Mouse (Mus musculus): Measurements from ENCODE around the gene 2810459M11Rik. TPM values are rescaled to one million over a fixed set of nuclear protein-coding genes. Genes with fewer than 3 reads are reported as not detected.

2810459M11Rik gene
- polyA plus RNA-seq, 1 experiment: 0.42 TPM

DNA sequence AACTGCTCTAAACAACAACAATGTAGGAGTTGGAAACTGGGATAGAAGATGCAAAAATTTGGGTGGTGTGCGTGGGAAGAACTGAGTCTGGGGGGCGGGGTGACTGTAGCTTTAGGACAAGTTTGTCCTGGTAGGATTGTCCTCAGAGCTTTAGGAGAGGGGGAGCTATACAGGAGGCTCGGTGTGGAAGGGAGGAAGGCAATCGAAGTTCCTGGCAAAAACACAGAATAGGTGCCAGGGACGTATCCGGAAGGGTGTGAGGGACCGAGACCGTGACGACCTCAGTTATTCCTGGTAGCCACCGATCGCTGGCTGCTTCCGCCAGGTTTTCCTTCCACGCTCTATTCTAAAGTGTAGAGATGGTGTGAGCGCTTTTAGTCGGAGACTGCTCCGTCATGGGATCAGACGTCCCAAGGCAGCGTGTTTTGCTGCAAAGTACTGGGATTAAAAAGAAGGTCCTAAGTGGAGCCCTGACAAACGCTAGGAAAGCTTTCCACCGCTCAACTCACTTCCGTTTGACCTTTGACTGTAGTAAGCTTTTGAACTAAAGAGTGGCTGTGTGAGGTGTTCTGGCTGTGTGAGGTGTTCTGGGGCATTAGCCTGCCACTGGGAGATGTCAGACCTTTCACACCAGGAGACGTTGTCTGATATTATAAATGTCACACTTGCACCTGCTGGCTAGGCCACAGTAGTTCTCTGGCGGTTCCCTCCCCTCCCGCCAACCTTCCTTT, 1.3 kb downstream of the 2810459M11Rik start:
- peaks cover 16% of the 10 kb centered on the region for H3K27me3 ChIP-seq (ENCODE audit: control insufficient read depth, insufficient read depth, low read length, poor library complexity, severe bottlenecking)

DNA sequence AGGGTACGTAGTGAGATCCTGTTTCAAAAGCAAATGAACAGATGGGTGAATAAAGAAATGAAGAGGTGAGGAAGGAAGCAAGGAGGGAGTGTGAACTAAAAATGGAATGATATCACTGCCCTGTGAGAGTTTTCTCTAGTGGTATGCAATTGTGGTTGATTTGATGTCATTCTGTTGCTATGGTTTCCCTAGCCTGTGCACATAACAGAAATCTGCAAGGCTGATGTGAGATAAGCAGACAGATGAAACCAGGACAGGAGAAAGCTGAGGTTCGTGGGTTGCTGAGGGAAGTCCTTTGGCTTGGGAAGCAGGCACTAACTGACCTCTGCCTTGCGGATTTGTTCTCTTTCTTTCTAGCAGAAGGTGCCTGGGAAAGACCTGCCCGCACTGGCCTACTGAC, 2.6 kb downstream of the 2810459M11Rik start:
- Histone ChIP-seq H3K9ac (ENCODE audit: low read depth, poor library complexity, severe bottlenecking) (no peak overlapping the region), H3K4me1 (ENCODE audit: control insufficient read depth, insufficient read depth, low read length) (no peaks in the 10 kb centered on the region), H3K9me3 (replicated peaks; ENCODE audit: control insufficient read depth, insufficient read depth, low read length, poor library complexity, severe bottlenecking) (no peaks in the 10 kb centered on the region; the same call in 1 of the 2 replicates), H3K36me3 (ENCODE audit: control insufficient read depth, insufficient read depth, low read length, poor library complexity, severe bottlenecking) (no peaks in the 10 kb centered on the region), H3K27me3 (ENCODE audit: control insufficient read depth, insufficient read depth, low read length, poor library complexity, severe bottlenecking) (peaks cover 16% of the 10 kb centered on the region), H3K27ac (ENCODE audit: insufficient read depth, low read length) (no peak overlapping the region), H3K4me3 (ENCODE audit: low read depth, low read length) (no peak overlapping the region)
- TF ChIP-seq EP300 (IDR thresholded peaks at IDR 0.05; ENCODE audit: insufficient read depth, low read depth, low read length) (no peak), CTCF (IDR thresholded peaks at IDR 0.05; ENCODE audit: low read depth, low read length) (no peak), POLR2A (IDR thresholded peaks at IDR 0.05; ENCODE audit: insufficient read depth, low read length) (no peak)

More for the DNA sequence above, 1.3 kb downstream of the 2810459M11Rik start:
- H3K27ac ChIP-seq (ENCODE audit: insufficient read depth, low read length): no peak overlapping the region
- peak overlapping the region; percentile 23 for H3K4me3 ChIP-seq (ENCODE audit: low read depth, low read length)
- peaks cover 1% of the 10 kb centered on the region; the same call in 1 of the 2 replicates for H3K9me3 ChIP-seq (replicated peaks; ENCODE audit: control insufficient read depth, insufficient read depth, low read length, poor library complexity, severe bottlenecking)
- no peak overlapping the region for H3K9ac ChIP-seq (ENCODE audit: low read depth, poor library complexity, severe bottlenecking)
- no peaks in the 10 kb centered on the region for H3K36me3 ChIP-seq (ENCODE audit: control insufficient read depth, insufficient read depth, low read length, poor library complexity, severe bottlenecking)
- TF ChIP-seq POLR2A (IDR thresholded peaks at IDR 0.05; ENCODE audit: insufficient read depth, low read length) (no peak), CTCF (IDR thresholded peaks at IDR 0.05; ENCODE audit: low read depth, low read length) (no peak), EP300 (IDR thresholded peaks at IDR 0.05; ENCODE audit: insufficient read depth, low read depth, low read length) (no peak)
- no peaks in the 10 kb centered on the region for H3K4me1 ChIP-seq (ENCODE audit: control insufficient read depth, insufficient read depth, low read length)

DNA sequence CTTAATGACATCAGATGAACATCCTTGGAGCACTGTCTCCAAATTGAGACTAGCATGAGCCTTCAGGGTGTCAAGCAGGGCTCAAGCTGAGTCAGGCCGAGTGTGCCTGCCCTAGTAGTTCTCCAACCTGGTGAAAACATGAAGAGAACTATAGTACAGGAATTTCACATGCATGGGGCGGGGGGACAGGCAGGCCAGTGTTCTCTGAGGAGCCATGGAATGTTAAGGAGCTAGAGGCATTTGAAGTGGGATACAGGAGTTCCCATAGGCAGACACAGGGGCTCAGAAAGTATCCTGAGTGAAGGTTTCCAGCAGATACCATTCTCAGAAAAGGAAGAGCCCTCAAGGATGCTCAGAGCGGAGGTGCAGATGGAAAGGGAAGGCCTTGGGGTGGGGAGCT, 3.1 kb downstream of the 2810459M11Rik start:
- Histone ChIP-seq H3K36me3 (ENCODE audit: control insufficient read depth, insufficient read depth, low read length, poor library complexity, severe bottlenecking) (no peaks in the 10 kb centered on the region), H3K27me3 (ENCODE audit: control insufficient read depth, insufficient read depth, low read length, poor library complexity, severe bottlenecking) (peaks cover 16% of the 10 kb centered on the region), H3K9me3 (replicated peaks; ENCODE audit: control insufficient read depth, insufficient read depth, low read length, poor library complexity, severe bottlenecking) (no peaks in the 10 kb centered on the region; the same call in 1 of the 2 replicates), H3K27ac (ENCODE audit: insufficient read depth, low read length) (no peak overlapping the region), H3K9ac (ENCODE audit: low read depth, poor library complexity, severe bottlenecking) (no peak overlapping the region), H3K4me1 (ENCODE audit: control insufficient read depth, insufficient read depth, low read length) (no peaks in the 10 kb centered on the region), H3K4me3 (ENCODE audit: low read depth, low read length) (no peak overlapping the region)
- TF ChIP-seq CTCF (IDR thresholded peaks at IDR 0.05; ENCODE audit: low read depth, low read length) (no peak), POLR2A (IDR thresholded peaks at IDR 0.05; ENCODE audit: insufficient read depth, low read length) (no peak), EP300 (IDR thresholded peaks at IDR 0.05; ENCODE audit: insufficient read depth, low read depth, low read length) (no peak)

DNA sequence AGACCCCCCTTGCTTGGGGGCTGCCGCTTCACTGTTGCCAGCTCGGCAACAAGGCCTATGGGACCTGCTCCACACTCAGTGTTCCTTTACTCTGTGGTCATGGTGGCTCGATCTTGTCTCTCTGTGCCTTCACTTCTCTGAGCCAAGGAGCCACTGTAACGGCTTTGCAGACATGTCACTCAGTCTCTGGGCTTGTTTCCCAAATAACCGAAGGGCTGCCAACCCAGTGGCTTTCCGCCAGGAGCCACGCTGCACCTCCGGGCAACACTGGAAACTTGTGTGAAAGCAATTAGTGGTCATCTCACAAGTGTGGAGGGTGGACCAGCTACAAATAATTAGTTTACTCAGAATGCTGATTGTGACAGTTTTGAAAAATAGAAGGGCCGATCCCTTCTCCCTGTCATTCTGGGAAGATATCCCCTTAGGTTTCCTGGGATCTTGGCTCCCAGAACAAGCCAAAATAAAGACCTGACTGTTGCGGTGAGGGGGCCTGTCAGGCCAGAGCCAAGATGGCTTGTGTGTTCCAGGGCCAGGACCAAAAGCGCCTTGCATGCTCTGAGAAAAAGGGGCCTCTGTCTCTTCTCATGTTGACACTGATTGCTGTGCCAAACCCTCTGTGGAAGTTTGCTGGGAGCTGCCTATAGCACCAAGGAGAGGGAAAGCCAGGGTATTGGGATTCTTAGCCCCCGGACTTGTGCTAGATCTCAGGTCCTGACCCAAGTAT, 7.7 kb downstream of the 2810459M11Rik start:
- Histone ChIP-seq H3K36me3 (ENCODE audit: control insufficient read depth, insufficient read depth, low read length, poor library complexity, severe bottlenecking) (no peaks in the 10 kb centered on the region), H3K27me3 (ENCODE audit: control insufficient read depth, insufficient read depth, low read length, poor library complexity, severe bottlenecking) (no peaks in the 10 kb centered on the region), H3K4me3 (ENCODE audit: low read depth, low read length) (no peak overlapping the region), H3K9ac (ENCODE audit: low read depth, poor library complexity, severe bottlenecking) (no peak overlapping the region), H3K4me1 (ENCODE audit: control insufficient read depth, insufficient read depth, low read length) (no peaks in the 10 kb centered on the region), H3K9me3 (replicated peaks; ENCODE audit: control insufficient read depth, insufficient read depth, low read length, poor library complexity, severe bottlenecking) (no peaks in the 10 kb centered on the region; the same call in 1 of the 2 replicates), H3K27ac (ENCODE audit: insufficient read depth, low read length) (no peak overlapping the region)
- TF ChIP-seq EP300 (IDR thresholded peaks at IDR 0.05; ENCODE audit: insufficient read depth, low read depth, low read length): no peak
- TF ChIP-seq CTCF (IDR thresholded peaks at IDR 0.05; ENCODE audit: low read depth, low read length): no peak
- no peak for TF ChIP-seq POLR2A (IDR thresholded peaks at IDR 0.05; ENCODE audit: insufficient read depth, low read length)

DNA sequence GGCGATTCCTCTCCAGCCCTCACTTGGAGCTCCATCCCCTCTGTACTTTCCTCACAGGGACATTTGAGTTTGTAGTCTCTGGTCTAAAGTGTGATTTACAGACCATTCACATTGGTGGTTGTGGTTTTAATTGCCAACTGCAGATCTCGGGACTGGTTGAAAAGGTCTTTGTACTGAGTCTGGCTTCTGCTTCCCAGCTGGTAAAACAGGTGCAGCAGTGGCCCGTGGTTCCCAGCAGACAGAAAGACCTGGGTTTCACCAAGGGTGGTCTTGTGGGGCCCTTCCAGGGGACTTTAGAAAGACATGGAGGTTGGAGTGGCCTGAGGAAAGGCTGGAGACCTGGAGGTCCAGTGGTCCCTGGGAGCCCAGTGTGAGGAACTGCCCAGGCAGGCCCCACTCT, 9.3 kb downstream of the 2810459M11Rik start:
- Histone ChIP-seq H3K36me3 (ENCODE audit: control insufficient read depth, insufficient read depth, low read length, poor library complexity, severe bottlenecking) (no peaks in the 10 kb centered on the region), H3K27me3 (ENCODE audit: control insufficient read depth, insufficient read depth, low read length, poor library complexity, severe bottlenecking) (no peaks in the 10 kb centered on the region), H3K27ac (ENCODE audit: insufficient read depth, low read length) (no peak overlapping the region), H3K4me3 (ENCODE audit: low read depth, low read length) (no peak overlapping the region), H3K9me3 (replicated peaks; ENCODE audit: control insufficient read depth, insufficient read depth, low read length, poor library complexity, severe bottlenecking) (no peaks in the 10 kb centered on the region; the same call in 1 of the 2 replicates), H3K9ac (ENCODE audit: low read depth, poor library complexity, severe bottlenecking) (no peak overlapping the region), H3K4me1 (ENCODE audit: control insufficient read depth, insufficient read depth, low read length) (no peaks in the 10 kb centered on the region)
- no peak for TF ChIP-seq POLR2A (IDR thresholded peaks at IDR 0.05; ENCODE audit: insufficient read depth, low read length)
- TF ChIP-seq EP300 (IDR thresholded peaks at IDR 0.05; ENCODE audit: insufficient read depth, low read depth, low read length): no peak
- no peak for TF ChIP-seq CTCF (IDR thresholded peaks at IDR 0.05; ENCODE audit: low read depth, low read length)

DNA sequence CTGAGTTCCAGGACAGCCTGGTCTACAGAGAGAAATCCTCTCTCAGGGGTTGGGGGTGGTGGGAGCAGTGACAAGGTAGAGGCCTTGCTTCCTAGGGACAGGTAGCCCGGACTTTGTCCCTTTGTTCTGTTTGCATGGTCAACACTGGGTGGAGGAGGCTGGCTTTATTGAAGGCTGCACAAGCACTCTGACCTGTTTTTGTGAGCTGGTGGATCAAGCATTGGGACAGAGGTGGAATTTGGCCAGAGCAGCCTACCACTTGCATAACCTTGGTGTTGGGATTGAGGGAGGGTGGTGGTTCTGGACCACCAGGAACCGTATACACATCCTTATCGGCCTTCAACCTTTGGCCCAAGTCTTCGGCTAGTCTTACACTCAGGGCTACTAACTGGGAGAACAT, 10.6 kb downstream of the 2810459M11Rik start:
- Histone ChIP-seq H3K27ac (ENCODE audit: insufficient read depth, low read length) (no peak overlapping the region), H3K9ac (ENCODE audit: low read depth, poor library complexity, severe bottlenecking) (no peak overlapping the region), H3K4me1 (ENCODE audit: control insufficient read depth, insufficient read depth, low read length) (no peaks in the 10 kb centered on the region), H3K4me3 (ENCODE audit: low read depth, low read length) (no peak overlapping the region), H3K9me3 (replicated peaks; ENCODE audit: control insufficient read depth, insufficient read depth, low read length, poor library complexity, severe bottlenecking) (no peaks in the 10 kb centered on the region), H3K27me3 (ENCODE audit: control insufficient read depth, insufficient read depth, low read length, poor library complexity, severe bottlenecking) (no peaks in the 10 kb centered on the region), H3K36me3 (ENCODE audit: control insufficient read depth, insufficient read depth, low read length, poor library complexity, severe bottlenecking) (no peaks in the 10 kb centered on the region)
- TF ChIP-seq EP300 (IDR thresholded peaks at IDR 0.05; ENCODE audit: insufficient read depth, low read depth, low read length) (no peak), POLR2A (IDR thresholded peaks at IDR 0.05; ENCODE audit: insufficient read depth, low read length) (no peak), CTCF (IDR thresholded peaks at IDR 0.05; ENCODE audit: low read depth, low read length) (no peak)

All from ES-Bruce4 (cell line).